Mouse (Mus musculus): ENCODE results near the gene Gm17359. TPM values are rescaled to one million over a fixed set of nuclear protein-coding genes. Genes with fewer than 3 reads are reported as not detected.

Gm17359 gene
- total and polyA plus RNA-seq, 3 experiments = not detected

- H3K36me3 ChIP-seq (replicated peaks) = no peaks in the 10 kb centered on the region
- peaks cover 25% of the 10 kb centered on the region for H3K4me1 ChIP-seq (ENCODE audit: insufficient read depth, low read depth, low read length)
- ATAC-seq (ENCODE audit: extremely low read depth, insufficient number of reproducible peaks, low FRiP score, poor library complexity, severe bottlenecking) (no peak), DNase-seq (ENCODE audit: low spot score) (no peak)
- H3K27me3 ChIP-seq (ENCODE audit: insufficient read depth, low read length) = peaks cover 17% of the 10 kb centered on the region
- no peaks in the 10 kb centered on the region for H3K9me3 ChIP-seq (replicated peaks)
- H3K4me3 ChIP-seq (ENCODE audit: low read depth, low read length) = no peak overlapping the region; the same call in 1 of the 2 replicates
- TF ChIP-seq GATA2 (IDR thresholded peaks at IDR 0.05; ENCODE audit: borderline replicate concordance, low read depth, low read length) (no peak), GATA1 (IDR thresholded peaks at IDR 0.05; ENCODE audit: borderline replicate concordance, low read length) (no peak), POLR2AphosphoS5 (IDR thresholded peaks at IDR 0.05; ENCODE audit: insufficient replicate concordance, low read depth, low read length) (no peak), CTCF (IDR thresholded peaks at IDR 0.05; ENCODE audit: low read depth, low read length) (no peak), TAL1 (conservative IDR thresholded peaks at IDR 0.05; ENCODE audit: low read depth, low read length) (no peak)
Measured at GRCm38 (mm10) chr3:79340737-79341136, 4.3 kb downstream of the Gm17359 start.

- no peaks in the 10 kb centered on the region for H3K9me3 ChIP-seq (replicated peaks)
- no peaks in the 10 kb centered on the region for H3K36me3 ChIP-seq (replicated peaks)
- no peak overlapping the region for H3K4me3 ChIP-seq (ENCODE audit: low read depth, low read length)
- H3K4me1 ChIP-seq (ENCODE audit: insufficient read depth, low read depth, low read length) = peaks cover 13% of the 10 kb centered on the region
- DNase-seq (ENCODE audit: low spot score) (no peak), ATAC-seq (ENCODE audit: extremely low read depth, insufficient number of reproducible peaks, low FRiP score, poor library complexity, severe bottlenecking) (no peak)
- peaks cover 33% of the 10 kb centered on the region for H3K27me3 ChIP-seq (ENCODE audit: insufficient read depth, low read length)
- TF ChIP-seq GATA1 (IDR thresholded peaks at IDR 0.05; ENCODE audit: borderline replicate concordance, low read length) = no peak
- TF ChIP-seq CTCF (IDR thresholded peaks at IDR 0.05; ENCODE audit: low read depth, low read length) = no peak
- no peak for TF ChIP-seq GATA2 (IDR thresholded peaks at IDR 0.05; ENCODE audit: borderline replicate concordance, low read depth, low read length)
- TF ChIP-seq TAL1 (conservative IDR thresholded peaks at IDR 0.05; ENCODE audit: low read depth, low read length) = no peak
- TF ChIP-seq POLR2AphosphoS5 (IDR thresholded peaks at IDR 0.05; ENCODE audit: insufficient replicate concordance, low read depth, low read length) = no peak
Measured at GRCm38 (mm10) chr3:79342961-79343735, 6.7 kb downstream of the Gm17359 start.

- no peak overlapping the region for H3K4me3 ChIP-seq (ENCODE audit: low read depth, low read length)
- H3K27me3 ChIP-seq (ENCODE audit: insufficient read depth, low read length) = peaks cover 32% of the 10 kb centered on the region
- ATAC-seq (ENCODE audit: extremely low read depth, insufficient number of reproducible peaks, low FRiP score, poor library complexity, severe bottlenecking) = peak; percentile 34; the same call in 1 of the 2 replicates
- no peaks in the 10 kb centered on the region for H3K36me3 ChIP-seq (replicated peaks)
- no peak for TF ChIP-seq GATA2 (IDR thresholded peaks at IDR 0.05; ENCODE audit: borderline replicate concordance, low read depth, low read length)
- H3K4me1 ChIP-seq (ENCODE audit: insufficient read depth, low read depth, low read length) = peaks cover 3% of the 10 kb centered on the region
- DNase-seq (ENCODE audit: low spot score) = no peak
- no peaks in the 10 kb centered on the region for H3K9me3 ChIP-seq (replicated peaks)
Measured at GRCm38 (mm10) chr3:79349311-79349710, 12.8 kb downstream of the Gm17359 start.

- H3K4me1 ChIP-seq (ENCODE audit: insufficient read depth, low read depth, low read length) = no peaks in the 10 kb centered on the region
- DNase-seq (ENCODE audit: low spot score) (no peak), ATAC-seq (ENCODE audit: extremely low read depth, insufficient number of reproducible peaks, low FRiP score, poor library complexity, severe bottlenecking) (no peak)
- H3K27me3 ChIP-seq (ENCODE audit: insufficient read depth, low read length) = peaks cover 12% of the 10 kb centered on the region
- TF ChIP-seq CTCF (IDR thresholded peaks at IDR 0.05; ENCODE audit: low read depth, low read length) (no peak), GATA2 (IDR thresholded peaks at IDR 0.05; ENCODE audit: borderline replicate concordance, low read depth, low read length) (no peak)
- no peak overlapping the region for H3K4me3 ChIP-seq (ENCODE audit: low read depth, low read length)
- H3K9me3 ChIP-seq (replicated peaks) = no peaks in the 10 kb centered on the region
- no peaks in the 10 kb centered on the region for H3K36me3 ChIP-seq (replicated peaks)
Measured at GRCm38 (mm10) chr3:79358721-79359120, 22.3 kb downstream of the Gm17359 start.

DNA sequence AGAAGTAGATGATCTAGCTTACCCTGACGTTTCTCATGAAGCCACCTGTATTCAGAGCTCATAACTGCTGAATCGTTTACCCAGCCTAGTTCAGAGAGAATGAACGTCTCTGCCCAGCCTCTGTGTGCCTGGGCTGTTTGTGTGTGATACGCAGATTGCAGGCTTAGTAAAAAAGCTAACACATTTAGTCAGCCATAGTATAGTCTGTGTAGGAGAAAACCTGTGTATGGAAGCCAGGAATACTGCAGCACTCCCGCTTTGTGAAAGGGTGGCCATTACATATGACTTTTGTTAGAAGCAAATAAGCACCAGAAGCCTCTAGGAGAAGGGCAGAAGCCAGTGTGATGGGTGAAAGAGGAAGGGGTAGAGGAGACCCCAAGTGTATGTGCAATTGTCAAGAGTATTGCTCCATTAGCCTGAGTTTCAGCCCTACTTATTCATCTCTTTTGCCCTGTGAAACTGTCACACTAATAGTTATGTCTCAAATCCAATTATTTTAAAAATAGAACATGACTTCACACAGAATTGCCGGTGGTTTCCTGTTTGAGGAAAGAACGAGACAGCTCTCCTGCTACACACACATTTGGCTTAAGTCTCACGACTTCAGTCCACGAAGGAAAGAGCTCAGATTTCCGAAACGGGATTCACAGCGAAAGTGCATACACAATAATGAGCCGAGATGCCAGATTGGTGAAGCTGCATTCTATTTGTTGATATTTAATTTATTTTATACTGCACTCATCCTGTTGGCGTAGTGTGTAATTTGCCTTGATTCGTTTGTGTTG, 24.0 kb downstream of the Gm17359 start:
- no peak for ATAC-seq (ENCODE audit: extremely low read depth, insufficient number of reproducible peaks, low FRiP score, poor library complexity, severe bottlenecking)
- no peak for DNase-seq (ENCODE audit: low spot score)

DNA sequence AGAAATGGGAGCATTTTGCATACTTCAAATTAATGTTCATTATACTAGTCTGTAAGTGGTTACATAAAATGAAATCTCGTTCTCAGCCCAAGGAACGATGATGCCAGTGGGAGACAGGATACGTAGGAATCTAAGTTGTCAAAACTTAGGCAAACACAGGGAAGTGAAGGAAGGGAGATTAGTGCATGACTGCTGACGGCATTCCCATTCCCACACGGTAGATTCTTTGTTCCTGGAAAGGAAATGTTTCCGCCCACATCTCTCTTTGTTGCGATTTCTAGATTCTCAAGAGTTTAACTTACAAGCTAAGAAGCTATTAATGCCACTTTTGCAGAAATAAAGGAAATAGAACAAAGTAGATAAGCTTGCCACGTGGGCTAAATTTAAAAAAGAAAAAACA, 29.6 kb downstream of the Gm17359 start:
- H3K4me3 ChIP-seq (ENCODE audit: low read depth, low read length) = no peak overlapping the region
- no peak for ATAC-seq (ENCODE audit: extremely low read depth, insufficient number of reproducible peaks, low FRiP score, poor library complexity, severe bottlenecking)
- TF ChIP-seq TAL1 (conservative IDR thresholded peaks at IDR 0.05; ENCODE audit: low read depth, low read length) (no peak), GATA2 (IDR thresholded peaks at IDR 0.05; ENCODE audit: borderline replicate concordance, low read depth, low read length) (no peak), POLR2AphosphoS5 (IDR thresholded peaks at IDR 0.05; ENCODE audit: insufficient replicate concordance, low read depth, low read length) (no peak), GATA1 (IDR thresholded peaks at IDR 0.05; ENCODE audit: borderline replicate concordance, low read length) (no peak), CTCF (IDR thresholded peaks at IDR 0.05; ENCODE audit: low read depth, low read length) (no peak)
- no peaks in the 10 kb centered on the region for H3K4me1 ChIP-seq (ENCODE audit: insufficient read depth, low read depth, low read length)
- no peaks in the 10 kb centered on the region for H3K36me3 ChIP-seq (replicated peaks)
- no peaks in the 10 kb centered on the region for H3K9me3 ChIP-seq (replicated peaks)
- H3K27me3 ChIP-seq (ENCODE audit: insufficient read depth, low read length) = peaks cover 11% of the 10 kb centered on the region
- no peak for DNase-seq (ENCODE audit: low spot score)

More for the DNA sequence above, 24.0 kb downstream of the Gm17359 start:
- H3K4me1 ChIP-seq (ENCODE audit: insufficient read depth, low read depth, low read length) = no peaks in the 10 kb centered on the region
- H3K36me3 ChIP-seq (replicated peaks) = no peaks in the 10 kb centered on the region
- H3K4me3 ChIP-seq (ENCODE audit: low read depth, low read length) = no peak overlapping the region
- TF ChIP-seq GATA2 (IDR thresholded peaks at IDR 0.05; ENCODE audit: borderline replicate concordance, low read depth, low read length) (no peak), GATA1 (IDR thresholded peaks at IDR 0.05; ENCODE audit: borderline replicate concordance, low read length) (no peak), POLR2AphosphoS5 (IDR thresholded peaks at IDR 0.05; ENCODE audit: insufficient replicate concordance, low read depth, low read length) (no peak), CTCF (IDR thresholded peaks at IDR 0.05; ENCODE audit: low read depth, low read length) (no peak), TAL1 (conservative IDR thresholded peaks at IDR 0.05; ENCODE audit: low read depth, low read length) (no peak)
- H3K9me3 ChIP-seq (replicated peaks) = no peaks in the 10 kb centered on the region
- H3K27me3 ChIP-seq (ENCODE audit: insufficient read depth, low read length) = peaks cover 16% of the 10 kb centered on the region
